Mouse (Mus musculus): ENCODE results near the gene Phf12. TPM values are rescaled to one million over a fixed set of nuclear protein-coding genes. Genes with fewer than 3 reads are reported as not detected.

The Phf12 gene
- polyA plus RNA-seq, 1 experiment from 2014 or later = 14.1 TPM

DNA sequence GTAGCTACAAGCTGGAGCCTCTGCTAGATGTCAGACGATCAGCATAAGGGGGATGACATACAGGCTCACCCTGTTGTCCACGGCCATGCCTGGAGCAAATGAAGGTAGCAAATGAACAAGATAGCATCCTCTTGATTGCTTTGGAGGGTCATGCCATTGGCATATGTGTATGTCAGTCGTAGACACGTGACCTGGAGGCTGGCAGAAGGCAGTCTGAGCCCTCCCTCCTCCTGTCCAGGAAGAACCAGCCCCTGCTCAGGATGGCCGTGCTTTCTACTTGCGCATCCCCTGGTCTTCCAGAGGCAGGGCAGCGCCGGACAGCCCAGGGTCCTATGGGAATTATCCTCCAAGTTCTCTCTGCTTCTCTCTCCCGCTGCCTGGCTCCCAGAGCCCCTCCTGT, 23.6 kb upstream of the Phf12 start:
- ATAC-seq (ENCODE audit: insufficient number of reproducible peaks, low FRiP score, low TSS enrichment, low read depth) = no peak
- no peaks in the 10 kb centered on the region for H3K9me3 ChIP-seq
- H3K36me3 ChIP-seq = no peaks in the 10 kb centered on the region
- H3K27ac ChIP-seq = no peak overlapping the region
- H3K4me2 ChIP-seq = no peak overlapping the region
- H3K9ac ChIP-seq = no peak overlapping the region
- no peak overlapping the region for H3K4me3 ChIP-seq
- 62% methylated on average over 9 of the region's 9 CpGs for WGBS
- no peaks in the 10 kb centered on the region; the same call in 1 of the 2 replicates for H3K4me1 ChIP-seq
- peaks cover 51% of the 10 kb centered on the region for H3K27me3 ChIP-seq

DNA sequence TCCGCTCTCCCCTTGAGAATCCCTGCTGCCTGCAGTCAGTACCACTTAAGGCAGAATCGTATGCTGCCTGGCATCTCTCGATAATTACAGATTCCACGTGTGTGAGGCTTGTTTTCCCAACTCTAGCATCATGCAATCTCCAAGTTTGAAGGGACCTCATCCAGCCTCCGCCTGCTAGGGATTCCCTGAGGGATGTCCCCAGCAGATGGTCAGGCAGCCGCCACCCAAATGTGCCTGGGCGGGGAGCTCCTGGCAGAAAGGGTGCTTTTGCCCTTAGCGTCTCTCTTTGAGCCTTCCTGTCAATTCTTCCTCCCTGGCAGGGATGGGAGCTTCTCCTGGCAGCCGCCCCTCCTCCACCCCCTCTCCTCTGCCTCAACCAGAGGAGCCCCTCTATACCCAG, 22.4 kb upstream of the Phf12 start:
- Histone ChIP-seq H3K36me3 (no peaks in the 10 kb centered on the region), H3K4me3 (no peak overlapping the region), H3K9ac (no peak overlapping the region), H3K9me3 (no peaks in the 10 kb centered on the region), H3K4me2 (no peak overlapping the region), H3K27me3 (peaks cover 49% of the 10 kb centered on the region), H3K4me1 (peaks cover 5% of the 10 kb centered on the region), H3K27ac (no peak overlapping the region)
- no peak for ATAC-seq (ENCODE audit: insufficient number of reproducible peaks, low FRiP score, low TSS enrichment, low read depth)
- WGBS = 47% methylated on average over 9 of the region's 9 CpGs

DNA sequence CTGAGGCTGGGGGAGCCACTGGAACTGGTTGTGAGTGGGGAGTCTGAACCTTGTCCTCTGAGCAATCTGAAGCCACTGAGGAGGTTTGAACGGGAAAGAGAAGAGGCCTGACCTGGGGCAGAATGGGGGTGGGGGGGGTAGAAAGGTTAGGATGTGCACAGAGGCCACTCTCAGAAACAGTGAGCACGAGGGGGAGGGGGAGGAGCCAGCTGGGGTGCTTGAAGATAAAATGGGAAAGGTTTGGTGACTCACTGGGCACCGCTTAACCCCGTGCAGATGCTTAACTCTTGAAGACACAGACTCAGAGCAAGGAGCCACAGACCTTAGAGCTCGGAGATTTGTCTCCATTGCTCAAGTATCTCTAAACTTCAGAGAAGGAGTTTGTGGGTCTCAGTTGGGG, 21.7 kb upstream of the Phf12 start:
- no peaks in the 10 kb centered on the region for H3K9me3 ChIP-seq
- H3K4me1 ChIP-seq = peaks cover 12% of the 10 kb centered on the region
- peaks cover 47% of the 10 kb centered on the region for H3K27me3 ChIP-seq
- no peak overlapping the region for H3K9ac ChIP-seq
- H3K36me3 ChIP-seq = no peaks in the 10 kb centered on the region
- no peak for ATAC-seq (ENCODE audit: insufficient number of reproducible peaks, low FRiP score, low TSS enrichment, low read depth)
- H3K4me3 ChIP-seq = no peak overlapping the region
- 42% methylated on average over 5 of the region's 5 CpGs for WGBS
- H3K4me2 ChIP-seq = no peak overlapping the region
- no peak overlapping the region for H3K27ac ChIP-seq

DNA sequence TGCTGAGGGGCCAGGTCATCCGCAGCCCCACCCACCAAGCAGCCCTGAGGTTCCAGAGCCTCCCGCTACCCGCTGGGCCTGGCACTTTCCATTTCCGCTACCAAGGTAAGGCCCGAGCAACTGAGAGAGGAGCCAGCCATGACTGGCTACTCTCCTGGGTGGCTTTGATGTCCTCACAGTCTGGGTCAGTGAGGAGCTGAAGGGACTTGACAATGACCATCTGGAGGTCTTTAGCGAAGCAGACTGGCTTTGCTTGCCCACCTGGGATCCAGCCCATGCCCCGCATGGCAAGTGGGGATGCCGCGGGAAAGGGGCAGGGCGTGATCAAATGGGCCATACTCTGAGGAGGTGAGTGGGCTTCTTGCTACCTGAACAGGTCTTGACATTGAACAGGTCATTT, 19.6 kb upstream of the Phf12 start:
- Histone ChIP-seq H3K9ac (no peak overlapping the region), H3K4me1 (peaks cover 12% of the 10 kb centered on the region), H3K27ac (no peak overlapping the region), H3K27me3 (peaks cover 40% of the 10 kb centered on the region), H3K9me3 (no peaks in the 10 kb centered on the region), H3K4me2 (no peak overlapping the region), H3K4me3 (no peak overlapping the region), H3K36me3 (no peaks in the 10 kb centered on the region)
- 87% methylated on average over 10 of the region's 10 CpGs for WGBS
- ATAC-seq (ENCODE audit: insufficient number of reproducible peaks, low FRiP score, low TSS enrichment, low read depth) = no peak

DNA sequence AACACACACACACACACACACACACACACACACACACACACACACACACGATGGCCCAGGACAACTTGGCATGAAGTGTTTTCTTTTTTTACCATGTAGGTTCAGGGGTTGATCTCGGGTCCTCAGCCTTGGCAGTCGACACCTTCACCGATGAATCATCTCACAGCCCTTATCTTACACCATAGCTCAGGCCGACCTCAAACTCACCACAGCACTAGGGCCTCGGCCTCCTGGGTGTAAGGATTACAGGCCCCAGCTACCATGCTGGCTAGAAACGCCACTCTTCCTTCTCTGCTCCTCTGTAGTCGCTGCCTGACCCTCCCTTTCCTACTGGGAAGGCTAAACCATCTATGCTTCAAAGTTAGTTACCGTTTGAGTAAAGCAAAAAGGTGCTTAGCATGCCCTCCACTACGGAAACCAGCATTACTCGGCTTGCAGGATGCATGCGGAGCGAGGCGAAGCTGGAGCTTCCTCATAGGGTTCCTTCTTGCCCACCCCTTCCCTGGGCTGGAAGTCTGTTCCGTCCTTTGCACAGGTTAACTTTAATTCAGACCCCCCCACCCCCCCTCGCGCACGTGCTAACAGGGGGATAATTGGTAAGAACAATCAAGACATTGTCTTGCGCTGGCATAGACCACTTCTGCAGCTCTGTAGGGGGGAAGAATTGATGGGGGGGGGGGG, 18.0 kb upstream of the Phf12 start:
- no peak overlapping the region for H3K9ac ChIP-seq
- 29% methylated on average over 19 of the region's 19 CpGs for WGBS
- H3K27ac ChIP-seq = no peak overlapping the region
- H3K4me2 ChIP-seq = no peak overlapping the region
- H3K9me3 ChIP-seq = no peaks in the 10 kb centered on the region
- H3K4me3 ChIP-seq = no peak overlapping the region
- no peaks in the 10 kb centered on the region for H3K36me3 ChIP-seq
- ATAC-seq (ENCODE audit: insufficient number of reproducible peaks, low FRiP score, low TSS enrichment, low read depth) = no peak
- peaks cover 30% of the 10 kb centered on the region for H3K27me3 ChIP-seq
- peaks cover 12% of the 10 kb centered on the region for H3K4me1 ChIP-seq

DNA sequence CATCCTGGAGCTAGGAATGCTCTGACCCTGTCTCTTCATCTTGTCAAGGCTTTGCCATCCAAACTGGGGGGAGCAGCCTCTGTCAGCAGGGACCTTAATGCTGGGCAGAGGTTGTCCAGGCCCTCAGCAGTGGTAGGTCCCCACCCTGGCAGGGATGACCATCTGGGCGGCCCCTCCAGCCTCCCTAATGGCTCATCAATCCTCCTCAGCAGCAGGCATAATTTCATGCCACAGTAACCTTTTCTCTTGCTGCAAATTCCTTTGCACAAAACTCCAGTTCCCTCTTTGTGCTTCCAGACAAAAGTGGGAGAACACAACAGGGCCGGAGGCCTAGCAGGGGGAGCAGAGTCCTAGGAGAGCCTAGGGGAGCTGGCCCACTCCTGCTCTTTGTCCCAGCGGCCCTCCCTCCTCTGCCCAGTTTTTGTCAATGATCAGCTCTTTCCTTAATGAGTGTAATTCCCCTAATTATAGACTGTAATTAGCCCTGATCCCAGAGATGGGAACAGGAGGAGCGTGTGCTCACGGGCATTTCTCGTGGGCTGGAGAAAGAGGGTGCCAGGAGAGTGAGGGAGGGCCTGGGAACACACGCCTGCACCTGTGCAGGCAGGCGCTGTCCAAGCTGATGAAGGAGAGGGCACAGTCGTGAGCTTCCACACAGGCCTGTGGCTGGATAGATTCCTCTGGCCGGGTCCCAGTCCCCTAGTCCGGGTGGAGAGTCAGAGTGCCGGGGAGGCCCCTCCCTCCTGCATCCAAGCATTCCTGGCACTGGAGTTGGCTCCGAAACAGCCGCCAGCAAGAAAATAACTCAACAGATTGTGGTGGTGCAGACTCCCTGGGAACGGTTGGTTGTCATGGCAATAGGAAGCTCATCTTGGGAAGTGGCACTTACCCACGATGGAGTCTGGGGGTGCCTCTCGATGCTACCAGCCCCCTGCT, 17.2 kb upstream of the Phf12 start:
- no peak overlapping the region for H3K4me3 ChIP-seq
- H3K4me2 ChIP-seq = no peak overlapping the region
- ATAC-seq (ENCODE audit: insufficient number of reproducible peaks, low FRiP score, low TSS enrichment, low read depth) = no peak
- H3K9me3 ChIP-seq = no peaks in the 10 kb centered on the region
- 21% methylated on average over 17 of the region's 17 CpGs for WGBS
- no peaks in the 10 kb centered on the region for H3K36me3 ChIP-seq
- H3K27me3 ChIP-seq = peaks cover 21% of the 10 kb centered on the region; the same call in 1 of the 2 replicates
- peaks cover 12% of the 10 kb centered on the region for H3K4me1 ChIP-seq
- H3K27ac ChIP-seq = no peak overlapping the region
- H3K9ac ChIP-seq = no peak overlapping the region

DNA sequence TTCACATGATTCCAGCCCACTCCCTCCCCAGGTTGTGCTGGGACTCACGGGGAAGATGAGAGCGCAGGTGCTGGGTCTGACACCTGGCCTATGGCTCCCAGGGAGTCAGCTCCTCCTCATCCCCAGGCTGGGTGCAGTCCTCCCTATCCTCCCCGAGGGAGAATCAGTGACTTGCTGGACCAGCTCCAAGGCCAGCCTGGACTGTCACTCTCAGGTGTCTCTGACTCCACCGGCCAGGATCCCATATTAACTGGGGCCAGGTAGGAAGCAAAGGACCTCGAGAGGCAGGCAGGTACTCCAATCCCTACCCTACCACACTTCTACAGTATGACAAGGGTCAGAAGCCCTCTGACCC, 16.5 kb upstream of the Phf12 start:
- ATAC-seq (ENCODE audit: insufficient number of reproducible peaks, low FRiP score, low TSS enrichment, low read depth) = no peak
- H3K36me3 ChIP-seq = no peaks in the 10 kb centered on the region
- no peak overlapping the region for H3K27ac ChIP-seq
- no peak overlapping the region for H3K4me2 ChIP-seq
- H3K9ac ChIP-seq = no peak overlapping the region
- WGBS = 51% methylated on average over 5 of the region's 5 CpGs
- H3K27me3 ChIP-seq = peaks cover 18% of the 10 kb centered on the region; the same call in 1 of the 2 replicates
- no peaks in the 10 kb centered on the region for H3K9me3 ChIP-seq
- H3K4me1 ChIP-seq = peaks cover 12% of the 10 kb centered on the region
- no peak overlapping the region for H3K4me3 ChIP-seq

DNA sequence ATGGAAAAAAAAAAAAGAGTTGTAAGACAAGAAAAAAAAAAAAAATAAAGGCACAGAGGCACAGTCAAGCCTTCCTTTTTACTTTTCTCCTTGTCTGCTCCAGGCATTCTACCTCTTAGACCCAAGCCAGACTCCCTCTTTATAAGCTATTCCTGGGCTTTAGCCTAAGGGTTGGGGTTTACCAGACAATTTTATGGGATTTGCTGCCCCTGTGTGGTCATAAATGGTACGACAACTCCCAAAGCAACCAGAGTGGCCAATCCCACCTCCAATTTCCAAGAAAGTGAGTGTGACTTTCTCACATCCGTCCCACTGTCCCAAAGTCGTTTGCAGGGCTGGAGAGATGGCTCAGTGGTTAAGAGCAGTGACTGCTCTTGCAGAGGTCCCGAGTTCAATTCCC, 15.4 kb upstream of the Phf12 start:
- H3K27ac ChIP-seq = no peak overlapping the region
- H3K27me3 ChIP-seq = peaks cover 13% of the 10 kb centered on the region; the same call in 1 of the 2 replicates
- peaks cover 12% of the 10 kb centered on the region for H3K4me1 ChIP-seq
- ATAC-seq (ENCODE audit: insufficient number of reproducible peaks, low FRiP score, low TSS enrichment, low read depth) = no peak
- H3K4me3 ChIP-seq = no peak overlapping the region
- H3K4me2 ChIP-seq = no peak overlapping the region
- no peaks in the 10 kb centered on the region for H3K36me3 ChIP-seq
- H3K9ac ChIP-seq = no peak overlapping the region
- no peaks in the 10 kb centered on the region for H3K9me3 ChIP-seq
- WGBS = under 1% methylated on average over 4 of the region's 4 CpGs

DNA sequence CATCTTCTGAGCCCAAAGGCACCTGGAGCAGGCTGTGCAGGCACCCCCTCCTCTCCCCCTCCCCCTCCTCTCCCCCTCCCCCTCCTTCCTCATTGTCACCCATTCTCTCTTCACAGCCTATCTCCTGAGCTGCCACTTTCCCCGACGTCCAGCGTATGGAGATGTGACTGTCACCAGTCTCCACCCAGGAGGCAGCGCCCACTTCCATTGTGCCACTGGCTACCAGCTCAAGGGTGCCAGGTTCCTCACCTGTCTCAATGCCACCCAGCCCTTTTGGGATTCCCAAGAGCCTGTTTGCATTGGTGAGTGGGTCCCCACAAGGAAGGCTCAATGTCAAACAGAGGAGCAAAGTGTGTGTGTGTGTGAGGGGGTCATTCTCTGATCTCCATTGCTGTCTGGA, 13.8 kb upstream of the Phf12 start:
- Histone ChIP-seq H3K4me1 (peaks cover 12% of the 10 kb centered on the region), H3K9ac (no peak overlapping the region), H3K9me3 (no peaks in the 10 kb centered on the region), H3K27me3 (peaks cover 21% of the 10 kb centered on the region), H3K36me3 (no peaks in the 10 kb centered on the region), H3K4me3 (no peak overlapping the region), H3K27ac (no peak overlapping the region), H3K4me2 (no peak overlapping the region)
- no peak for ATAC-seq (ENCODE audit: insufficient number of reproducible peaks, low FRiP score, low TSS enrichment, low read depth)
- WGBS = 68% methylated on average over 4 of the region's 4 CpGs

DNA sequence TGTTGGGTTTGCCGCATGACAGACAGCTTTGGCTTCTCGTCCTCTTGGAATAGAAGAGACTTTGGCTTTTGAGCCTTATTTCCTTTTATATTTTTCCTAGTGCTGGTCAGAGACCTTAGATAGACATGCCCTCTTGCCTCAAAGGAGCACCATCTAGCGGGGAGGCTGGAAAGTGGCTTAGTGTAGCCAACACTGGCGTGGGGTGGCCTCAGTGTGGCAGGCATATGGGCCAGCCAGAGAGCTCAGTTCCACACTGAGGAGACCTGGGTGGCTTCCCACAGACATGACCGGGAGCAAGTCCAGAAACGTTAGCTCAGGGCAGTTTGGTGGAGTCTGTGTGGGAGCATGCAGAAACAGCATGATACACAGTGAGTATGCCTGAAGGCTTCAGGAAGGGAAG, 11.8 kb upstream of the Phf12 start:
- no peak overlapping the region for H3K27ac ChIP-seq
- H3K9me3 ChIP-seq = no peaks in the 10 kb centered on the region
- ATAC-seq (ENCODE audit: insufficient number of reproducible peaks, low FRiP score, low TSS enrichment, low read depth) = no peak
- 77% methylated on average over 6 of the region's 6 CpGs for WGBS
- H3K4me2 ChIP-seq = no peak overlapping the region
- peaks cover 1% of the 10 kb centered on the region; the same call in 1 of the 2 replicates for H3K4me1 ChIP-seq
- H3K4me3 ChIP-seq = no peak overlapping the region
- H3K9ac ChIP-seq = no peak overlapping the region
- peaks cover 39% of the 10 kb centered on the region for H3K27me3 ChIP-seq
- no peaks in the 10 kb centered on the region for H3K36me3 ChIP-seq

DNA sequence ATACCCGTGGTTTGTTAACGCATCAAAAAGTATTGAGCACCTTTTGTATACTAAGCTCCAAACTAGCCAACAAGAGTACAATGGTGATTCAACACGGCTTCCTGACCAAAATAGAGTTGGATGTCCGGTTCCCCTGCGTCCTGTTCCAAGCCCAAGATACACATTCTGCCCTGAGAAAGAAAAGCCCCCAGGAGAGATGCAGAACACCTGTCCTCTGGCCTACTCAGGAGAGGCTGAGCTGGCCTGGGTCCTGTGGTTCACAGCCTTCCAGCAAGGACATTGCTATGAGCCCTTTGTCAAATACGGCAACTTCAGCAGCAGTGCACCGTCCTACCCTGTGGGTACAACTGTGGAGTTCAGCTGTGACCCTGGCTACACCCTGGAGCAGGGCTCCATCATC, 9.0 kb upstream of the Phf12 start:
- H3K27ac ChIP-seq = no peak overlapping the region
- ATAC-seq (ENCODE audit: insufficient number of reproducible peaks, low FRiP score, low TSS enrichment, low read depth) = no peak
- WGBS = 84% methylated on average over 7 of the region's 7 CpGs
- no peaks in the 10 kb centered on the region for H3K4me1 ChIP-seq
- H3K4me3 ChIP-seq = no peak overlapping the region
- H3K36me3 ChIP-seq = no peaks in the 10 kb centered on the region
- H3K27me3 ChIP-seq = peaks cover 55% of the 10 kb centered on the region
- H3K9me3 ChIP-seq = no peaks in the 10 kb centered on the region
- H3K4me2 ChIP-seq = no peak overlapping the region
- no peak overlapping the region for H3K9ac ChIP-seq

DNA sequence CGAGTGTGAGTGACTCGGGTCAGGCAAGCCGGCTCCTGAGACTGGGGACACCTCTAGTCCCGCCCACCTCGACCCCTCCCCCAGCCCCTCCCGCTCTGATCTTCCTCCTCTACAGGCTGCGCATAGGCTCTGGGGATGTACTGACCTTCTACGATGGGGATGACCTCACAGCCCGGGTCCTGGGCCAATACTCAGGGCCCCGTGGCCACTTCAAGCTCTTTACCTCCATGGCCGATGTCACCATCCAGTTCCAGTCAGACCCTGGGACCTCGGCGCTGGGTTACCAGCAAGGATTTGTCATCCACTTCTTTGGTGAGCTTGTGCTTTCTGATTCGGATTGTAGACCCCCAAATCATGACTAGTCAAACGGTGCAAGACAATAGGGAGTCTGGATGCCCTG, 8.2 kb upstream of the Phf12 start:
- Histone ChIP-seq H3K4me2 (no peak overlapping the region), H3K36me3 (no peaks in the 10 kb centered on the region), H3K27ac (no peak overlapping the region), H3K9me3 (no peaks in the 10 kb centered on the region), H3K27me3 (peaks cover 54% of the 10 kb centered on the region), H3K9ac (no peak overlapping the region), H3K4me3 (no peak overlapping the region), H3K4me1 (no peaks in the 10 kb centered on the region)
- no peak for ATAC-seq (ENCODE audit: insufficient number of reproducible peaks, low FRiP score, low TSS enrichment, low read depth)
- 41% methylated on average over 15 of the region's 15 CpGs for WGBS
